Mouse (Mus musculus): ENCODE measurements around the gene Sox11. TPM values are rescaled to one million over a fixed set of nuclear protein-coding genes. Genes with fewer than 3 reads are reported as not detected.
A peak's percentile ranks its signal among the peaks of the same experiment; 100 is the strongest.

Gene Sox11
- polyA plus RNA-seq, 1 experiment: 60.1 TPM

GRCm38 (mm10) chr12:27342691-27343605 is 574 bp upstream of the Sox11 start:
- Histone ChIP-seq H3K27me3 (ENCODE audit: control insufficient read depth, insufficient read depth, low read length, poor library complexity, severe bottlenecking) (no peaks in the 10 kb centered on the region), H3K9ac (ENCODE audit: low read depth, poor library complexity, severe bottlenecking) (peak overlapping the region; percentile 86), H3K4me3 (ENCODE audit: low read depth, low read length) (peak overlapping the region; percentile 76), H3K9me3 (replicated peaks; ENCODE audit: control insufficient read depth, insufficient read depth, low read length, poor library complexity, severe bottlenecking) (no peaks in the 10 kb centered on the region), H3K36me3 (ENCODE audit: control insufficient read depth, insufficient read depth, low read length, poor library complexity, severe bottlenecking) (no peaks in the 10 kb centered on the region), H3K4me1 (ENCODE audit: control insufficient read depth, insufficient read depth, low read length) (peaks cover 2% of the 10 kb centered on the region), H3K27ac (ENCODE audit: insufficient read depth, low read length) (peak overlapping the region; percentile 65)
- TF ChIP-seq POLR2A (IDR thresholded peaks at IDR 0.05; ENCODE audit: insufficient read depth, low read length) (peak; percentile 24), CTCF (IDR thresholded peaks at IDR 0.05; ENCODE audit: low read depth, low read length) (peak; percentile 11), EP300 (IDR thresholded peaks at IDR 0.05; ENCODE audit: insufficient read depth, low read depth, low read length) (no peak)

- no peaks in the 10 kb centered on the region for H3K9me3 ChIP-seq (replicated peaks; ENCODE audit: control insufficient read depth, insufficient read depth, low read length, poor library complexity, severe bottlenecking)
- peak overlapping the region; percentile 86 for H3K9ac ChIP-seq (ENCODE audit: low read depth, poor library complexity, severe bottlenecking)
- H3K27ac ChIP-seq (ENCODE audit: insufficient read depth, low read length): no peak overlapping the region
- peak overlapping the region; percentile 76 for H3K4me3 ChIP-seq (ENCODE audit: low read depth, low read length)
- H3K36me3 ChIP-seq (ENCODE audit: control insufficient read depth, insufficient read depth, low read length, poor library complexity, severe bottlenecking): no peaks in the 10 kb centered on the region
- TF ChIP-seq POLR2A (IDR thresholded peaks at IDR 0.05; ENCODE audit: insufficient read depth, low read length): no peak
- TF ChIP-seq CTCF (IDR thresholded peaks at IDR 0.05; ENCODE audit: low read depth, low read length): no peak
- no peak for TF ChIP-seq EP300 (IDR thresholded peaks at IDR 0.05; ENCODE audit: insufficient read depth, low read depth, low read length)
- H3K4me1 ChIP-seq (ENCODE audit: control insufficient read depth, insufficient read depth, low read length): peaks cover 1% of the 10 kb centered on the region
- no peaks in the 10 kb centered on the region for H3K27me3 ChIP-seq (ENCODE audit: control insufficient read depth, insufficient read depth, low read length, poor library complexity, severe bottlenecking)
Measured at GRCm38 (mm10) chr12:27341130-27341870, 1.1 kb downstream of the Sox11 start.

- TF ChIP-seq CTCF (IDR thresholded peaks at IDR 0.05; ENCODE audit: low read depth, low read length) (no peak), EP300 (IDR thresholded peaks at IDR 0.05; ENCODE audit: insufficient read depth, low read depth, low read length) (no peak), POLR2A (IDR thresholded peaks at IDR 0.05; ENCODE audit: insufficient read depth, low read length) (no peak)
- Histone ChIP-seq H3K27me3 (ENCODE audit: control insufficient read depth, insufficient read depth, low read length, poor library complexity, severe bottlenecking) (no peaks in the 10 kb centered on the region), H3K36me3 (ENCODE audit: control insufficient read depth, insufficient read depth, low read length, poor library complexity, severe bottlenecking) (no peaks in the 10 kb centered on the region), H3K9me3 (replicated peaks; ENCODE audit: control insufficient read depth, insufficient read depth, low read length, poor library complexity, severe bottlenecking) (no peaks in the 10 kb centered on the region), H3K4me3 (ENCODE audit: low read depth, low read length) (peak overlapping the region; percentile 51), H3K9ac (ENCODE audit: low read depth, poor library complexity, severe bottlenecking) (peak overlapping the region; percentile 86), H3K4me1 (ENCODE audit: control insufficient read depth, insufficient read depth, low read length) (peaks cover 2% of the 10 kb centered on the region), H3K27ac (ENCODE audit: insufficient read depth, low read length) (no peak overlapping the region)
Measured at GRCm38 (mm10) chr12:27340451-27341035, 1.8 kb downstream of the Sox11 start.

- Histone ChIP-seq H3K4me1 (ENCODE audit: control insufficient read depth, insufficient read depth, low read length) (peaks cover 2% of the 10 kb centered on the region), H3K36me3 (ENCODE audit: control insufficient read depth, insufficient read depth, low read length, poor library complexity, severe bottlenecking) (peaks cover 4% of the 10 kb centered on the region; the same call in 1 of the 2 replicates), H3K9ac (ENCODE audit: low read depth, poor library complexity, severe bottlenecking) (peak overlapping the region; percentile 66), H3K9me3 (replicated peaks; ENCODE audit: control insufficient read depth, insufficient read depth, low read length, poor library complexity, severe bottlenecking) (no peaks in the 10 kb centered on the region), H3K27ac (ENCODE audit: insufficient read depth, low read length) (no peak overlapping the region), H3K27me3 (ENCODE audit: control insufficient read depth, insufficient read depth, low read length, poor library complexity, severe bottlenecking) (no peaks in the 10 kb centered on the region), H3K4me3 (ENCODE audit: low read depth, low read length) (peak overlapping the region; percentile 68)
- TF ChIP-seq EP300 (IDR thresholded peaks at IDR 0.05; ENCODE audit: insufficient read depth, low read depth, low read length): no peak
Measured at GRCm38 (mm10) chr12:27339171-27339751, 3.1 kb downstream of the Sox11 start.

- Histone ChIP-seq H3K27me3 (ENCODE audit: control insufficient read depth, insufficient read depth, low read length, poor library complexity, severe bottlenecking) (no peaks in the 10 kb centered on the region), H3K4me3 (ENCODE audit: low read depth, low read length) (peak overlapping the region; percentile 68), H3K27ac (ENCODE audit: insufficient read depth, low read length) (peak overlapping the region; percentile 20; the same call in 1 of the 2 replicates), H3K4me1 (ENCODE audit: control insufficient read depth, insufficient read depth, low read length) (peaks cover 2% of the 10 kb centered on the region), H3K36me3 (ENCODE audit: control insufficient read depth, insufficient read depth, low read length, poor library complexity, severe bottlenecking) (peaks cover 4% of the 10 kb centered on the region; the same call in 1 of the 2 replicates), H3K9me3 (replicated peaks; ENCODE audit: control insufficient read depth, insufficient read depth, low read length, poor library complexity, severe bottlenecking) (no peaks in the 10 kb centered on the region), H3K9ac (ENCODE audit: low read depth, poor library complexity, severe bottlenecking) (peak overlapping the region; percentile 66)
- TF ChIP-seq EP300 (IDR thresholded peaks at IDR 0.05; ENCODE audit: insufficient read depth, low read depth, low read length) (no peak), POLR2A (IDR thresholded peaks at IDR 0.05; ENCODE audit: insufficient read depth, low read length) (no peak), CTCF (IDR thresholded peaks at IDR 0.05; ENCODE audit: low read depth, low read length) (no peak)
Measured at GRCm38 (mm10) chr12:27338721-27339170, 3.6 kb downstream of the Sox11 start.

All from ES-Bruce4 (cell line).